Mouse (Mus musculus) hindbrain, embryonic 12.5 days (tissue): ENCODE measurements around the gene Cmtm8. TPM values are rescaled to one million over a fixed set of nuclear protein-coding genes. Genes with fewer than 3 reads are reported as not detected.

Source experiments
- ATAC-seq: fragments of 200-750 bp; cut with Nextera tagmentation; 2 replicates; pipeline ENCODE4 v1.8.0; 2017; ENCODE audit warnings: moderate TSS enrichment; ENCODE audit not compliant: low FRiP score
- H3K27ac ChIP-seq: fragments of 300-500 bp; sonication (generic); 2 replicates; pipeline ENCODE4 v1.5.1; 2016; ENCODE audit warnings: mild to moderate bottlenecking
- H3K27me3 ChIP-seq: fragments of 300-500 bp; sonication (generic); 2 replicates; pipeline ENCODE4 v1.6.1; 2016; ENCODE audit warnings: mild to moderate bottlenecking
- H3K36me3 ChIP-seq: fragments of 300-500 bp; sonication (generic); 2 replicates; pipeline ENCODE4 v1.6.1; 2016; ENCODE audit warnings: mild to moderate bottlenecking
- H3K4me1 ChIP-seq: fragments of 300-500 bp; sonication (generic); 2 replicates; pipeline ENCODE4 v1.6.1; 2016
- H3K4me2 ChIP-seq: fragments of 300-500 bp; sonication (generic); replicated peaks from 2 replicates; pipeline ENCODE4 v1.6.1; 2016; ENCODE audit warnings: mild to moderate bottlenecking
- H3K4me3 ChIP-seq: fragments of 300-500 bp; sonication (generic); 2 replicates; pipeline ENCODE4 v1.5.1; 2016; ENCODE audit warnings: mild to moderate bottlenecking
- H3K9ac ChIP-seq: fragments of 300-500 bp; sonication (generic); 2 replicates; pipeline ENCODE4 v1.6.1; 2016; ENCODE audit warnings: mild to moderate bottlenecking, moderate library complexity
- H3K9me3 ChIP-seq: fragments of 300-500 bp; sonication (generic); replicated peaks from 2 replicates; pipeline ENCODE4 v1.6.1; 2016; ENCODE audit warnings: mild to moderate bottlenecking
- WGBS: fragments of 180-500 bp; shearing (Covaris S2); methylation state at CpG from one replicate; pipeline ENCODE4 v1.1.7; 2016; 5-methylcytosine and 5-hydroxymethylcytosine counted together
- polyA plus RNA-seq: library from polyadenylated mRNA; unstranded; fragments of >200 nt; fragmentation: Nextera tagmentation; extraction: Ambion mirVana; gene quantifications from 2 replicates; pipeline ENCODE4 v1.2.1, GENCODE M21; 2016

The Cmtm8 gene
- 24.1 and 41.5 TPM in 2 replicates for polyA plus RNA-seq

- Histone ChIP-seq H3K4me2 (peak within 1 kb of the TSS; percentile 98), H3K27ac (no peak within 1 kb of the TSS), H3K36me3 (no peaks in the 10 kb centered on the region), H3K4me3 (peak within 1 kb of the TSS; percentile 61), H3K9me3 (no peaks in the 10 kb centered on the region), H3K27me3 (peaks cover 44% of the 10 kb centered on the region), H3K9ac (peak within 1 kb of the TSS; percentile 59), H3K4me1 (peaks cover 7% of the 10 kb centered on the region; the same call in 1 of the 2 replicates)
- ATAC-seq, result peak; percentile 87
- WGBS, result 1% methylated on average over 43 of the region's 43 CpGs
These were observed at the start of gene Cmtm8 for GRCm38 (mm10) chr9:114844017-114844662. TSS of gene Cmtm8 (minus strand) at chr9:114844156.

DNA sequence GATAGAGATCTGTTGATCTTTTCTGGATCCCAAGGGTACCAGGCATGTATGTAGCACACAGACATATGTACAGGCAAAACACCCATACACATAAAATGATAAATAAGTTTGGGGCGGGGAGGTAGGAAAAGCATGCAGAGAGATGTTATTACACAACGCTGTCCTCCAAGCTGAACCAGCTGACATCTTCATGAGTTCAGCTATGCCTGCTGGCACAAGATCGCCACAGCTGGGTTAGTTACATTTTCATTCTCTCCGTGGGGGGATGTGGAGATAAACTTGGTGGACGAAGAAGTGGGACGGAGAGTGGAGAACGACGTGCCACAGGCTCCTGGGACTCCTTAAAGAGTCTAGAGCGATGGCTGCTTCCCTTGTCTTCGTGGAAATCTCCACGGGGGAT lies 49.0 kb upstream of the Cmtm8 start:
- Histone ChIP-seq H3K9me3 (no peaks in the 10 kb centered on the region), H3K4me3 (no peak overlapping the region), H3K9ac (no peak overlapping the region), H3K27ac (no peak overlapping the region), H3K27me3 (no peaks in the 10 kb centered on the region), H3K4me2 (no peak overlapping the region), H3K4me1 (0 out of 2 replicates have a peak, but pooled peaks cover 3% of the 10 kb centered on the region), H3K36me3 (no peaks in the 10 kb centered on the region)
- 83% methylated on average over 11 of the region's 11 CpGs for WGBS
- no peak for ATAC-seq

GRCm38 (mm10) chr9:114890377-114890776 lies 46.4 kb upstream of the Cmtm8 start:
- 0 out of 2 replicates have a peak, but pooled peaks cover 3% of the 10 kb centered on the region for H3K4me1 ChIP-seq
- 46% methylated on average over 7 of the region's 7 CpGs for WGBS
- no peak overlapping the region for H3K4me2 ChIP-seq
- H3K9ac ChIP-seq, result no peak overlapping the region
- no peaks in the 10 kb centered on the region for H3K36me3 ChIP-seq
- no peak overlapping the region for H3K27ac ChIP-seq
- ATAC-seq, result no peak
- no peaks in the 10 kb centered on the region for H3K9me3 ChIP-seq
- no peak overlapping the region for H3K4me3 ChIP-seq
- no peaks in the 10 kb centered on the region for H3K27me3 ChIP-seq

DNA sequence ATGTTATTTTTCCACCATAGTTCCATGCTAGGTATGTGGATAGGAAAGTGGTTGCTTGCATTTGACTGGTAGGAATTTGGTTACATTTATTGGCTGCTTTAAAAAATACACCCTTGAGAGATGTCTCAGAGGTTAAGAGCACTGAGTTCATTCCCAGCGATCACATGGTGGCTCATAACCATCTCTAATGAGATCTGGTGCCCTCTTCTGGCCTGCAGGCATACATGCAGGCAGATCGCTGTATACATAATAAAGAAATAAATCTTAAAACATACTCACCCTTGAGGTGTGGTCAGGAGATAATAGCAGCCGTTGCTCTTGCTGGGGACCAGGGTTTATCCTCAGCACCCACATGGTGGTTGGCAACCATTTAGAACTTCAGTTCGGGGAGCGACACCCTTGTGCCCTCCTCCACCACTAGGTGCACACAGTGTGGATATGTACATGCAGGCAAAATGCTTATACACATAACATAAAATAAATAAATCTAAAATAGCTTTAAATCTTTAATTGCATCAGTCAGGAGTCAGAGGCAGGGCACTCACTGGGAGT lies 45.0 kb upstream of the Cmtm8 start:
- 0 out of 2 replicates have a peak, but pooled peaks cover 3% of the 10 kb centered on the region for H3K4me1 ChIP-seq
- no peaks in the 10 kb centered on the region for H3K27me3 ChIP-seq
- no peak overlapping the region for H3K4me2 ChIP-seq
- no peak for ATAC-seq
- H3K9me3 ChIP-seq, result 0 out of 2 replicates have a peak, but pooled peaks cover 2% of the 10 kb centered on the region
- no peak overlapping the region for H3K4me3 ChIP-seq
- no peak overlapping the region for H3K27ac ChIP-seq
- WGBS, result 89% methylated on average over 5 of the region's 5 CpGs
- no peak overlapping the region for H3K9ac ChIP-seq
- H3K36me3 ChIP-seq, result no peaks in the 10 kb centered on the region

- Histone ChIP-seq H3K27ac (no peak overlapping the region), H3K27me3 (no peaks in the 10 kb centered on the region), H3K9me3 (0 out of 2 replicates have a peak, but pooled peaks cover 3% of the 10 kb centered on the region), H3K4me2 (no peak overlapping the region), H3K4me1 (0 out of 2 replicates have a peak, but pooled peaks cover 3% of the 10 kb centered on the region), H3K4me3 (no peak overlapping the region), H3K9ac (no peak overlapping the region), H3K36me3 (no peaks in the 10 kb centered on the region)
- WGBS, result 92% methylated on average over 3 of the region's 3 CpGs
- no peak for ATAC-seq
These were observed 43.7 kb upstream of the Cmtm8 start for GRCm38 (mm10) chr9:114887699-114888098.

GRCm38 (mm10) chr9:114885991-114886662 lies 42.2 kb upstream of the Cmtm8 start:
- Histone ChIP-seq H3K27ac (no peak overlapping the region), H3K36me3 (no peaks in the 10 kb centered on the region), H3K4me3 (no peak overlapping the region), H3K9ac (no peak overlapping the region), H3K4me2 (no peak overlapping the region), H3K4me1 (0 out of 2 replicates have a peak, but pooled peaks cover 3% of the 10 kb centered on the region), H3K9me3 (0 out of 2 replicates have a peak, but pooled peaks cover 3% of the 10 kb centered on the region), H3K27me3 (no peaks in the 10 kb centered on the region)
- WGBS, result 30% methylated on average over 8 of the region's 8 CpGs
- no peak for ATAC-seq

DNA sequence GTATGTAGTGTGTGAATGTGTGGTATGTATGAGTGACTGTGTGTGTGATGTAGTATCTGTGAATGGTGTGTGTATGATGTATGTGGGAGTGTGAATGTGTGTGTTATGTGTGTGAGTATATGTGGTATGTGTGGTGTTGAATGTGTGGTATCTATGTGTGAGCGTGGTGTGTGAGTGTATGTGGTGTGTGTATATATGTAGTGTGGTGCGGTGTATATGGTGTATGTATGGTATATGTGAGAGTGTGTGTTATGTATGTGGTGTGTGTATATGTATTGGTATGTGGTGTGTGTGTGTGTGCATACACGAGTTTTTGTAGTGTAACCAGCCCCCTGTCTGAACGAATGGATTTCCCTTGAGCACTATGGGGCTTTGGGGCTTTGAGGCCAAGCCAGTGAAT lies 41.6 kb upstream of the Cmtm8 start:
- no peak for ATAC-seq

DNA sequence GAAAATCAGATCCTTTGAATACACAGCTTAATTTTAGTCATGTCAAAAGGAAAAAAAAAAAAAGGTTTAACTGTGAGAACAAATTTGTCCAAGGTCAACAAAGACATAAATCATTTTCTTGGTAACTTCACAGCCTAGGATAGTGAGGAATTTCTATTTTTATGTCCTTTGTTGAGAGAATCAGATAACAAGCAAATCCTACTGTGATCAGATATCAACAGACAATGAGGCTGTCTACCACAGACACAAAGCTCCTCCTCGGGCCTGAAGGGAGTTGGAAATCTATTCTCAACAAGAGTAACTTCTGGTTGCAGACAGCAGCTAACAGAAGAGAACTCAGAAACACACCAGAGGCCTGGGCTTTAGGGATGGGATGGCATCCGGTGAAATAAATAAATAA lies 38.0 kb upstream of the Cmtm8 start:
- no peaks in the 10 kb centered on the region for H3K4me1 ChIP-seq
- no peak overlapping the region for H3K9ac ChIP-seq
- no peak overlapping the region for H3K4me3 ChIP-seq
- H3K9me3 ChIP-seq, result 0 out of 2 replicates have a peak, but pooled peaks cover 3% of the 10 kb centered on the region
- H3K27me3 ChIP-seq, result no peaks in the 10 kb centered on the region
- no peak for ATAC-seq
- H3K36me3 ChIP-seq, result no peaks in the 10 kb centered on the region
- WGBS, result 85% methylated on average over 2 of the region's 2 CpGs
- no peak overlapping the region for H3K27ac ChIP-seq
- no peak overlapping the region for H3K4me2 ChIP-seq

More for the DNA sequence above, 41.6 kb upstream of the Cmtm8 start:
- 0 out of 2 replicates have a peak, but pooled peaks cover 3% of the 10 kb centered on the region for H3K9me3 ChIP-seq
- no peak overlapping the region for H3K27ac ChIP-seq
- 0 out of 2 replicates have a peak, but pooled peaks cover 3% of the 10 kb centered on the region for H3K4me1 ChIP-seq
- H3K4me3 ChIP-seq, result no peak overlapping the region
- no peak overlapping the region for H3K9ac ChIP-seq
- no peak overlapping the region for H3K4me2 ChIP-seq
- H3K36me3 ChIP-seq, result no peaks in the 10 kb centered on the region
- WGBS, result 76% methylated on average over 4 of the region's 4 CpGs
- H3K27me3 ChIP-seq, result no peaks in the 10 kb centered on the region

DNA sequence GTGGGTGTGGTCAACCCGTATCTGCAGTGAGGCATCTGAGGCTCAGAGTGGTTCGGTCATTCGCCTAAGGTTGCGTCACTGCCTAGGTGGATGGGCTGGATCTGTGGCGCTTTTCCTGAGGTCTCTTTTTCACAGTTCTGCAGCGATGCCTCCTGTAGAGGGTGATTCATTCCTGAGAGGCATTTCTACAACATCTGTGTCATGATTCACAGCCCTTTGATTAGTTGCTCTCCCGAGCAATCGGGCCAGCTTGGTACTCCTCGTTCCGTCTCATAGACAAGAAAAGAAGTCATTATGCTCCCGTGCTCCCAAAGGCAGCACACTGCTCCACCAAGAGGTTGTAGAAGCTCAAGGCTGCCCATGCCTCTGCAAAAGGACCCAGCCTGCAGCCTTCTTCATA lies 11.4 kb upstream of the Cmtm8 start:
- no peak overlapping the region for H3K27ac ChIP-seq
- H3K4me2 ChIP-seq, result no peak overlapping the region
- no peaks in the 10 kb centered on the region for H3K36me3 ChIP-seq
- no peaks in the 10 kb centered on the region for H3K4me1 ChIP-seq
- no peaks in the 10 kb centered on the region for H3K27me3 ChIP-seq
- H3K9me3 ChIP-seq, result no peaks in the 10 kb centered on the region
- no peak overlapping the region for H3K9ac ChIP-seq
- H3K4me3 ChIP-seq, result no peak overlapping the region
- no peak for ATAC-seq
- WGBS, result 74% methylated on average over 11 of the region's 11 CpGs

GRCm38 (mm10) chr9:114854686-114855085 lies 10.7 kb upstream of the Cmtm8 start:
- no peaks in the 10 kb centered on the region for H3K9me3 ChIP-seq
- no peaks in the 10 kb centered on the region for H3K4me1 ChIP-seq
- H3K36me3 ChIP-seq, result no peaks in the 10 kb centered on the region
- H3K27me3 ChIP-seq, result no peaks in the 10 kb centered on the region
- no peak overlapping the region for H3K27ac ChIP-seq
- no peak overlapping the region for H3K4me3 ChIP-seq
- no peak overlapping the region for H3K4me2 ChIP-seq
- no peak overlapping the region for H3K9ac ChIP-seq
- 64% methylated on average over 9 of the region's 9 CpGs for WGBS
- ATAC-seq, result no peak

DNA sequence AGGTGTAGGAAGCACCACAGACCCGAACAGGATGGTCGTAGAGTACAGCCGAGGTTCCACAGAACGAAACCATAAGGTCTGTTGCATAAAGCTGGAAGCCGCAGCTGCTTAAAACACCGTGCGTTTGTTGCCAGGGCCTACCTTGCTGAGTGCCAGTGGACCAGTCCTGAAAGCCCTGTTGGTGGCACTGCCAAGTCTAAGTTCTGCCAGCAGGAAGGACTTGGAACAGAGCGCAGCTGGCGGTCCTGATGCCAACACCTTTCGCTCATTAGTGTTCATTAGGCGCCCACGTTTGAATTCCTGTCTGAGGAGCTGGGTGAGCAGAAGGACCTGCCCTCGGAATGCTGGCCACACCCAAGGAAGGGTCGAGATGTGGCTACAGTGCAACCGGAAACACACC lies 9.4 kb upstream of the Cmtm8 start:
- Histone ChIP-seq H3K27ac (no peak overlapping the region), H3K9ac (no peak overlapping the region), H3K4me2 (no peak overlapping the region), H3K4me1 (no peaks in the 10 kb centered on the region), H3K36me3 (no peaks in the 10 kb centered on the region), H3K9me3 (no peaks in the 10 kb centered on the region), H3K27me3 (no peaks in the 10 kb centered on the region), H3K4me3 (no peak overlapping the region)
- WGBS, result 86% methylated on average over 15 of the region's 15 CpGs
- no peak for ATAC-seq

- Histone ChIP-seq H3K9ac (no peak overlapping the region), H3K27me3 (no peaks in the 10 kb centered on the region), H3K27ac (no peak overlapping the region), H3K9me3 (no peaks in the 10 kb centered on the region), H3K4me2 (no peak overlapping the region), H3K4me3 (no peak overlapping the region), H3K36me3 (no peaks in the 10 kb centered on the region), H3K4me1 (no peaks in the 10 kb centered on the region)
- ATAC-seq, result no peak
- WGBS, result 75% methylated on average over 8 of the region's 8 CpGs
These were observed 7.6 kb upstream of the Cmtm8 start for GRCm38 (mm10) chr9:114851419-114852190.
